Comparison of ENCODE assay signal across 24 mouse cellular contexts in the genomic region with DNA sequence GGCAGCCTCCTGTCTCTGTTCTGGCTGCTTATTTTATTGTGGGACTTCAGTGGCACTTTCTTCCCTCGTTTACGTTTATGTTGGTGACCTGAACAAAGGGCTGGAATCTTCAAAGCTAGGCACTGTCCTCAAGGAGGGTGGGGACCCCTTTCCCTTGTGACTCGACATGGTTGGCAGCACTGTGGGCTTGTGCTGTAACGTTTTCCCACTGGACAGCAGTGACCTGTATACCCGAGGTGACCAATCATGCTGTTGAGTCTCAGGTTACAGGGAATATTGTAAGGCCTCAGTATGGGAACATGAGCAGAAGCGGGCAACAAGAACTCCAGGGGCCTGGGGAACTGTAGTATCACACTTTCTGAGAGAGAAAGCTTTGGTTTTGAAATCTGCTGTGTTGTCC. TPM values are rescaled to one million over a fixed set of nuclear protein-coding genes. Genes with fewer than 3 reads are reported as not detected.
"Had no signal": no experiment of that assay in that cellular context is flagged by ENCODE, and none has a peak within 500 bp of the region (broad histone marks: within the 10 kb centered on the region; RNA-seq: fewer than 3 reads in every experiment).

No protein-coding gene starts in this region.

- H3K9ac ChIP-seq: lung, embryonic 15.5 days; midbrain, embryonic 13.5 days; midbrain, embryonic 15.5 days; neural tube, embryonic 12.5 days; stomach, embryonic 15.5 days had no signal

- H3K27ac ChIP-seq: lung, embryonic 15.5 days; macrophage; midbrain, embryonic 13.5 days; midbrain, embryonic 15.5 days; neural tube, embryonic 12.5 days; stomach, embryonic 15.5 days; stomach, postnatal 0 days had no signal

- ATAC-seq: lung, postnatal 0 days; midbrain, embryonic 13.5 days; midbrain, embryonic 15.5 days had no signal

- H3K4me3 ChIP-seq: lung, embryonic 15.5 days; megakaryocyte, embryonic 14.5 days; midbrain, embryonic 13.5 days; midbrain, embryonic 15.5 days; neural tube, embryonic 12.5 days; stomach, embryonic 15.5 days had no signal

- H3K27me3 ChIP-seq: lung, embryonic 15.5 days; megakaryocyte, embryonic 14.5 days; midbrain, embryonic 13.5 days; midbrain, embryonic 15.5 days; neural tube, embryonic 12.5 days; stomach, embryonic 15.5 days had no signal

- H3K4me2 ChIP-seq: lung, embryonic 15.5 days; midbrain, embryonic 11.5 days; midbrain, embryonic 13.5 days; midbrain, embryonic 15.5 days; neural tube, embryonic 12.5 days; stomach, embryonic 15.5 days had no signal

- H3K9me3 ChIP-seq: lung, embryonic 15.5 days; megakaryocyte, embryonic 14.5 days; midbrain, embryonic 13.5 days; midbrain, embryonic 15.5 days; neural tube, embryonic 12.5 days; stomach, embryonic 15.5 days had no signal

- H3K4me1 ChIP-seq: lung, embryonic 15.5 days; midbrain, embryonic 13.5 days; midbrain, embryonic 15.5 days; neural tube, embryonic 12.5 days; stomach, embryonic 15.5 days had no signal

- DNase-seq: lung, adult 2 months; lung, postnatal 14 days; lung, postnatal 36 days; right cerebral cortex, postnatal 14 days; thymus, adult 2 months; thymus, postnatal 25 days; thymus, postnatal 4 days had no signal

RNA-seq across cellular contexts. Expression of gene Zdhhc11, which starts 9.0 kb away (rescaled TPM):
- total RNA-seq: megakaryocyte progenitor cell, adult 5-6 weeks; midbrain, postnatal 0 days; monocyte, adult 5-6 weeks; neutrophil, adult 5-6 weeks had no signal
- polyA plus RNA-seq: lung, adult 2 months; lung, embryonic 15.5 days; lung, postnatal 0 days; macrophage; midbrain, embryonic 11.5 days; midbrain, embryonic 13.5 days; midbrain, embryonic 15.5 days; midbrain, postnatal 0 days; neural tube, embryonic 12.5 days; neural tube, embryonic 14.5 days; spleen, adult 2 months; stomach, embryonic 15.5 days; stomach, postnatal 0 days; thymus, adult 2 months; urinary bladder, adult 2 months had no signal
